Mouse (Mus musculus): Measurements from ENCODE around the gene Ercc6. TPM values are rescaled to one million over a fixed set of nuclear protein-coding genes. Genes with fewer than 3 reads are reported as not detected.

The Ercc6 gene
- total RNA-seq, 2 experiments from 2014 or later: 10.0 to 13.6 TPM

GRCm38 (mm10) chr14:32516086-32516485 is 2.8 kb downstream of the Ercc6 start:
- DNase-seq (ENCODE audit: low spot score in 2 of 2): no peak

- no peak for DNase-seq (ENCODE audit: low spot score in 2 of 2)
These were observed 5.2 kb downstream of the Ercc6 start for GRCm38 (mm10) chr14:32518543-32518942.

- no peak for DNase-seq (ENCODE audit: low spot score in 2 of 2)
These were observed 7.1 kb downstream of the Ercc6 start for GRCm38 (mm10) chr14:32520400-32520926.

GRCm38 (mm10) chr14:32522336-32522735 is 9.0 kb downstream of the Ercc6 start:
- no peak for DNase-seq (ENCODE audit: low spot score in 2 of 2)

- DNase-seq (ENCODE audit: low spot score in 2 of 2): no peak
These were observed 10.8 kb downstream of the Ercc6 start for GRCm38 (mm10) chr14:32524071-32524470.

- DNase-seq (ENCODE audit: low spot score in 2 of 2): no peak
These were observed 12.8 kb downstream of the Ercc6 start for GRCm38 (mm10) chr14:32525996-32526705.

GRCm38 (mm10) chr14:32527211-32527610 is 13.9 kb downstream of the Ercc6 start:
- DNase-seq (ENCODE audit: low spot score in 2 of 2): no peak

GRCm38 (mm10) chr14:32529036-32529435 is 15.7 kb downstream of the Ercc6 start:
- DNase-seq (ENCODE audit: low spot score in 2 of 2): no peak

GRCm38 (mm10) chr14:32530896-32531295 is 17.6 kb downstream of the Ercc6 start:
- DNase-seq (ENCODE audit: low spot score in 2 of 2): peak in 1 of 2 experiments; percentile 44

GRCm38 (mm10) chr14:32531371-32531770 is 18.1 kb downstream of the Ercc6 start:
- no peak for DNase-seq (ENCODE audit: low spot score in 2 of 2)

GRCm38 (mm10) chr14:32532381-32533147 is 19.2 kb downstream of the Ercc6 start:
- DNase-seq (ENCODE audit: low spot score in 2 of 2): no peak

- no peak for DNase-seq (ENCODE audit: low spot score in 2 of 2)
These were observed 19.8 kb downstream of the Ercc6 start for GRCm38 (mm10) chr14:32533148-32533520.

- DNase-seq (ENCODE audit: low spot score in 2 of 2): no peak
These were observed 20.3 kb downstream of the Ercc6 start for GRCm38 (mm10) chr14:32533656-32534055.

GRCm38 (mm10) chr14:32534137-32534536 is 20.8 kb downstream of the Ercc6 start:
- DNase-seq (ENCODE audit: low spot score in 2 of 2): no peak

GRCm38 (mm10) chr14:32536763-32537162 is 23.4 kb downstream of the Ercc6 start:
- DNase-seq (ENCODE audit: low spot score in 2 of 2): no peak

GRCm38 (mm10) chr14:32538115-32538514 is 24.8 kb downstream of the Ercc6 start:
- DNase-seq (ENCODE audit: low spot score in 2 of 2): no peak

- no peak for DNase-seq (ENCODE audit: low spot score in 2 of 2)
These were observed 29.8 kb downstream of the Ercc6 start for GRCm38 (mm10) chr14:32543075-32543474.

- no peak for DNase-seq (ENCODE audit: low spot score in 2 of 2)
These were observed 33.4 kb downstream of the Ercc6 start for GRCm38 (mm10) chr14:32546676-32547075.

- DNase-seq (ENCODE audit: low spot score in 2 of 2): no peak
These were observed 38.5 kb downstream of the Ercc6 start for GRCm38 (mm10) chr14:32551854-32552253.

- no peak for DNase-seq (ENCODE audit: low spot score in 2 of 2)
These were observed 40.0 kb downstream of the Ercc6 start for GRCm38 (mm10) chr14:32553198-32553903.

GRCm38 (mm10) chr14:32554860-32555526 is 41.7 kb downstream of the Ercc6 start:
- DNase-seq (ENCODE audit: low spot score in 2 of 2): no peak

All from gastrocnemius, postnatal 4 days (tissue).